Mouse (Mus musculus) right cerebral cortex, postnatal 4 days (tissue): ENCODE measurements around the gene Pdcd11.
A peak's percentile ranks its signal among the peaks of the same experiment; 100 is the strongest.

ENCODE experiments used
- DNase-seq: peaks from one replicate; pipeline ENCODE4 v3.0.0-alpha.2; 2022

Gene Pdcd11

GRCm38 (mm10) chr19:47090550-47091156 lies at the start of gene Pdcd11, which contains the start of gene Usmg5:
Pdcd11 (plus strand) TSS chr19:47090768.
Usmg5 (minus strand) TSS chr19:47090647.
- peak; percentile 94 for DNase-seq

- no peak for DNase-seq
These were observed 47.0 kb upstream of the Pdcd11 start for GRCm38 (mm10) chr19:47043608-47044007.

GRCm38 (mm10) chr19:47046343-47046742 lies 44.2 kb upstream of the Pdcd11 start:
- DNase-seq, result no peak

- DNase-seq, result no peak
These were observed 43.2 kb upstream of the Pdcd11 start for GRCm38 (mm10) chr19:47047236-47047833.

- no peak for DNase-seq
These were observed 41.5 kb upstream of the Pdcd11 start for GRCm38 (mm10) chr19:47049061-47049460.

GRCm38 (mm10) chr19:47049840-47050239 lies 40.7 kb upstream of the Pdcd11 start:
- DNase-seq, result no peak

GRCm38 (mm10) chr19:47050271-47051032 lies 40.1 kb upstream of the Pdcd11 start, which contains the start of gene Pcgf6:
Pcgf6 (minus strand) TSS chr19:47050906.
- DNase-seq, result peak; percentile 79

- no peak for DNase-seq
These were observed 37.6 kb upstream of the Pdcd11 start for GRCm38 (mm10) chr19:47052927-47053326.

GRCm38 (mm10) chr19:47053471-47053870 lies 37.1 kb upstream of the Pdcd11 start:
- DNase-seq, result no peak

GRCm38 (mm10) chr19:47057684-47058083 lies 32.9 kb upstream of the Pdcd11 start:
- no peak for DNase-seq

GRCm38 (mm10) chr19:47065860-47066259 lies 24.7 kb upstream of the Pdcd11 start:
- no peak for DNase-seq

- peak; percentile 94 for DNase-seq
These were observed 23.3 kb upstream of the Pdcd11 start, which contains the start of gene Taf5 for GRCm38 (mm10) chr19:47067096-47067882. Taf5 (plus strand) TSS chr19:47067746.

GRCm38 (mm10) chr19:47067924-47068611 lies 22.5 kb upstream of the Pdcd11 start:
- peak; percentile 73 for DNase-seq

GRCm38 (mm10) chr19:47088226-47088625 lies 2.3 kb upstream of the Pdcd11 start:
- DNase-seq, result no peak

- no peak for DNase-seq
These were observed 646 bp upstream of the Pdcd11 start for GRCm38 (mm10) chr19:47089718-47090525.

- DNase-seq, result no peak
These were observed 10.5 kb downstream of the Pdcd11 start for GRCm38 (mm10) chr19:47101080-47101479.

GRCm38 (mm10) chr19:47104641-47105271 lies 14.2 kb downstream of the Pdcd11 start:
- no peak for DNase-seq

GRCm38 (mm10) chr19:47118634-47119033 lies 28.1 kb downstream of the Pdcd11 start:
- no peak for DNase-seq

- no peak for DNase-seq
These were observed 30.5 kb downstream of the Pdcd11 start for GRCm38 (mm10) chr19:47121054-47121453.

GRCm38 (mm10) chr19:47122802-47123201 lies 32.2 kb downstream of the Pdcd11 start:
- peak; percentile 60 for DNase-seq

GRCm38 (mm10) chr19:47128164-47128563 lies 37.6 kb downstream of the Pdcd11 start:
- DNase-seq, result no peak
